Mouse (Mus musculus) stomach, postnatal 0 days (tissue): ENCODE results near the gene Chchd1.

Source experiments
- CTCF ChIP-seq: IDR thresholded peaks from 2 replicates; pipeline ENCODE4 v1.5.1; 2016; ENCODE audit warnings: antibody characterized with exemption, low read depth, mild to moderate bottlenecking, moderate library complexity
- EP300 ChIP-seq: optimal IDR thresholded peaks from 2 replicates; pipeline ENCODE3; 2016; ENCODE audit warnings: antibody characterized with exemption

GRCm38 (mm10) chr14:20668154-20668810 lies 34.5 kb upstream of the Chchd1 start, which contains the start of gene Synpo2l:
- no peak for TF ChIP-seq EP300
- no peak for TF ChIP-seq CTCF
